Mouse (Mus musculus): ENCODE data around the gene Apol7a. TPM values are rescaled to one million over a fixed set of nuclear protein-coding genes. Genes with fewer than 3 reads are reported as not detected.

The Apol7a gene
- polyA plus RNA-seq, 1 experiment, result 88.8 TPM

- no peaks in the 10 kb centered on the region for H3K27me3 ChIP-seq (ENCODE audit: control insufficient read depth, insufficient read depth, low read length)
- TF ChIP-seq POLR2A (IDR thresholded peaks at IDR 0.05; ENCODE audit: low read depth, low read length) (no peak), CTCF (IDR thresholded peaks at IDR 0.05; ENCODE audit: extremely low read depth, insufficient read length, insufficient replicate concordance, low read depth, low read length) (no peak)
- H3K36me3 ChIP-seq (ENCODE audit: control insufficient read depth, insufficient read depth, low read length), result no peaks in the 10 kb centered on the region
- H3K4me3 ChIP-seq (ENCODE audit: low read depth, low read length), result no peak overlapping the region
- WGBS, result 83% methylated on average over 6 of the region's 6 CpGs
- no peak overlapping the region for H3K27ac ChIP-seq (ENCODE audit: insufficient read depth, low read depth, low read length)
- H3K4me1 ChIP-seq (ENCODE audit: control insufficient read depth, insufficient read depth, insufficient read length, low read length), result peaks cover 14% of the 10 kb centered on the region; the same call in 1 of the 2 replicates
Observed at GRCm38 (mm10) chr15:77381481-77381880, 17.4 kb downstream of the Apol7a start.

GRCm38 (mm10) chr15:77379921-77380320 lies 19.0 kb downstream of the Apol7a start:
- TF ChIP-seq POLR2A (IDR thresholded peaks at IDR 0.05; ENCODE audit: low read depth, low read length) (no peak), CTCF (IDR thresholded peaks at IDR 0.05; ENCODE audit: extremely low read depth, insufficient read length, insufficient replicate concordance, low read depth, low read length) (no peak)
- H3K27me3 ChIP-seq (ENCODE audit: control insufficient read depth, insufficient read depth, low read length), result no peaks in the 10 kb centered on the region
- no peaks in the 10 kb centered on the region for H3K36me3 ChIP-seq (ENCODE audit: control insufficient read depth, insufficient read depth, low read length)
- H3K27ac ChIP-seq (ENCODE audit: insufficient read depth, low read depth, low read length), result no peak overlapping the region
- 61% methylated on average over 4 of the region's 4 CpGs for WGBS
- H3K4me3 ChIP-seq (ENCODE audit: low read depth, low read length), result no peak overlapping the region
- peaks cover 14% of the 10 kb centered on the region; the same call in 1 of the 2 replicates for H3K4me1 ChIP-seq (ENCODE audit: control insufficient read depth, insufficient read depth, insufficient read length, low read length)

GRCm38 (mm10) chr15:77377419-77377818 lies 21.5 kb downstream of the Apol7a start:
- WGBS, result 44% methylated on average over 4 of the region's 4 CpGs
- peaks cover 7% of the 10 kb centered on the region; the same call in 1 of the 2 replicates for H3K4me1 ChIP-seq (ENCODE audit: control insufficient read depth, insufficient read depth, insufficient read length, low read length)
- no peak overlapping the region for H3K27ac ChIP-seq (ENCODE audit: insufficient read depth, low read depth, low read length)
- H3K4me3 ChIP-seq (ENCODE audit: low read depth, low read length), result no peak overlapping the region
- TF ChIP-seq POLR2A (IDR thresholded peaks at IDR 0.05; ENCODE audit: low read depth, low read length) (no peak), CTCF (IDR thresholded peaks at IDR 0.05; ENCODE audit: extremely low read depth, insufficient read length, insufficient replicate concordance, low read depth, low read length) (no peak)
- no peaks in the 10 kb centered on the region for H3K36me3 ChIP-seq (ENCODE audit: control insufficient read depth, insufficient read depth, low read length)
- H3K27me3 ChIP-seq (ENCODE audit: control insufficient read depth, insufficient read depth, low read length), result no peaks in the 10 kb centered on the region

- Histone ChIP-seq H3K4me3 (ENCODE audit: low read depth, low read length) (no peak overlapping the region), H3K27ac (ENCODE audit: insufficient read depth, low read depth, low read length) (no peak overlapping the region), H3K4me1 (ENCODE audit: control insufficient read depth, insufficient read depth, insufficient read length, low read length) (peaks cover 2% of the 10 kb centered on the region; the same call in 1 of the 2 replicates), H3K27me3 (ENCODE audit: control insufficient read depth, insufficient read depth, low read length) (no peaks in the 10 kb centered on the region), H3K36me3 (ENCODE audit: control insufficient read depth, insufficient read depth, low read length) (no peaks in the 10 kb centered on the region)
- no peak for TF ChIP-seq POLR2A (IDR thresholded peaks at IDR 0.05; ENCODE audit: low read depth, low read length)
- no peak for TF ChIP-seq CTCF (IDR thresholded peaks at IDR 0.05; ENCODE audit: extremely low read depth, insufficient read length, insufficient replicate concordance, low read depth, low read length)
- 19% methylated on average over 7 of the region's 7 CpGs for WGBS
Observed at GRCm38 (mm10) chr15:77376920-77377319, 22.0 kb downstream of the Apol7a start.

GRCm38 (mm10) chr15:77370588-77370987 lies 28.3 kb downstream of the Apol7a start:
- no peak overlapping the region for H3K27ac ChIP-seq (ENCODE audit: insufficient read depth, low read depth, low read length)
- TF ChIP-seq POLR2A (IDR thresholded peaks at IDR 0.05; ENCODE audit: low read depth, low read length) (no peak), CTCF (IDR thresholded peaks at IDR 0.05; ENCODE audit: extremely low read depth, insufficient read length, insufficient replicate concordance, low read depth, low read length) (no peak)

GRCm38 (mm10) chr15:77369981-77370380 lies 28.9 kb downstream of the Apol7a start:
- no peaks in the 10 kb centered on the region for H3K36me3 ChIP-seq (ENCODE audit: control insufficient read depth, insufficient read depth, low read length)
- no peak overlapping the region for H3K4me3 ChIP-seq (ENCODE audit: low read depth, low read length)
- H3K4me1 ChIP-seq (ENCODE audit: control insufficient read depth, insufficient read depth, insufficient read length, low read length), result peaks cover 8% of the 10 kb centered on the region
- no peak overlapping the region for H3K27ac ChIP-seq (ENCODE audit: insufficient read depth, low read depth, low read length)
- no peaks in the 10 kb centered on the region for H3K27me3 ChIP-seq (ENCODE audit: control insufficient read depth, insufficient read depth, low read length)
- 92% methylated on average over 21 of the region's 21 CpGs for WGBS
- no peak for TF ChIP-seq CTCF (IDR thresholded peaks at IDR 0.05; ENCODE audit: extremely low read depth, insufficient read length, insufficient replicate concordance, low read depth, low read length)

More at GRCm38 (mm10) chr15:77370588-77370987, 28.3 kb downstream of the Apol7a start:
- Histone ChIP-seq H3K27me3 (ENCODE audit: control insufficient read depth, insufficient read depth, low read length) (no peaks in the 10 kb centered on the region), H3K4me3 (ENCODE audit: low read depth, low read length) (no peak overlapping the region), H3K4me1 (ENCODE audit: control insufficient read depth, insufficient read depth, insufficient read length, low read length) (peaks cover 8% of the 10 kb centered on the region), H3K36me3 (ENCODE audit: control insufficient read depth, insufficient read depth, low read length) (no peaks in the 10 kb centered on the region)
- 91% methylated on average over 8 of the region's 8 CpGs for WGBS

- H3K4me3 ChIP-seq (ENCODE audit: low read depth, low read length), result no peak overlapping the region
- H3K4me1 ChIP-seq (ENCODE audit: control insufficient read depth, insufficient read depth, insufficient read length, low read length), result peaks cover 8% of the 10 kb centered on the region
- 61% methylated on average over 12 of the region's 12 CpGs for WGBS
- no peak overlapping the region for H3K27ac ChIP-seq (ENCODE audit: insufficient read depth, low read depth, low read length)
- TF ChIP-seq POLR2A (IDR thresholded peaks at IDR 0.05; ENCODE audit: low read depth, low read length), result no peak
- TF ChIP-seq CTCF (IDR thresholded peaks at IDR 0.05; ENCODE audit: extremely low read depth, insufficient read length, insufficient replicate concordance, low read depth, low read length), result no peak
- H3K27me3 ChIP-seq (ENCODE audit: control insufficient read depth, insufficient read depth, low read length), result no peaks in the 10 kb centered on the region
- H3K36me3 ChIP-seq (ENCODE audit: control insufficient read depth, insufficient read depth, low read length), result no peaks in the 10 kb centered on the region
Observed at GRCm38 (mm10) chr15:77368818-77369320, 30.0 kb downstream of the Apol7a start.

Measured in small intestine, adult 2 months (tissue).